Mouse (Mus musculus): ENCODE measurements around the gene Tnfrsf1b. TPM values are rescaled to one million over a fixed set of nuclear protein-coding genes. Genes with fewer than 3 reads are reported as not detected.
A peak's percentile ranks its signal among the peaks of the same experiment; 100 is the strongest.

Gene Tnfrsf1b
- total RNA-seq (2022) = 1 to 10 TPM; 1.4 to 1.8 (median 1.6) TPM

- peak in 1 of 2 experiments; percentile 41 for DNase-seq (ENCODE audit: low spot score in 2 of 2)
Observed at GRCm38 (mm10) chr4:145246173-145247011, at the start of gene Tnfrsf1b. TSS of gene Tnfrsf1b (minus strand) at chr4:145246870.

GRCm38 (mm10) chr4:145295589-145296300 is 49.1 kb upstream of the Tnfrsf1b start:
- peak in 1 of 2 experiments; percentile 13 for DNase-seq (ENCODE audit: low spot score in 2 of 2)

DNA sequence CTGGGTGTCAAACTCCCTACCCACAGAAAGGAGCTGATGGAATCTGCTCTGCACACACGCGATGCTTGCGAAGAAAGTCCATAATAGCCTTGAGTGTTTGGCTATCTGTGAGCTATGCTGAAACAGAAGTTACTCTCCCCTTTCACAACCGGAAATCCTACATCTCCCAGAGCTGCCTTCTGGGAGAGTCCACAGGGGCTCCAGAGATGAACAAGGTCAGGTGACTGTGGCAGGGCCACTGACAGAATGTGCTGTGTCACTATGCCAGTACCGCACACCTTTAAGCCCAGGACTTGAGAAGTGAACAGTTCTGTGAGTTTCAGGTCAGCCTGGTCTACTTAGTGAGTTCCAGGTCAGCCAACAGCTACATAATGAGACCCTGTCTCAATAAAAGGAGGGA is 47.9 kb upstream of the Tnfrsf1b start:
- no peak for DNase-seq (ENCODE audit: low spot score in 2 of 2)

GRCm38 (mm10) chr4:145286369-145287120 is 39.9 kb upstream of the Tnfrsf1b start:
- DNase-seq (ENCODE audit: low spot score in 2 of 2) = peak; percentile 41 to 46

DNA sequence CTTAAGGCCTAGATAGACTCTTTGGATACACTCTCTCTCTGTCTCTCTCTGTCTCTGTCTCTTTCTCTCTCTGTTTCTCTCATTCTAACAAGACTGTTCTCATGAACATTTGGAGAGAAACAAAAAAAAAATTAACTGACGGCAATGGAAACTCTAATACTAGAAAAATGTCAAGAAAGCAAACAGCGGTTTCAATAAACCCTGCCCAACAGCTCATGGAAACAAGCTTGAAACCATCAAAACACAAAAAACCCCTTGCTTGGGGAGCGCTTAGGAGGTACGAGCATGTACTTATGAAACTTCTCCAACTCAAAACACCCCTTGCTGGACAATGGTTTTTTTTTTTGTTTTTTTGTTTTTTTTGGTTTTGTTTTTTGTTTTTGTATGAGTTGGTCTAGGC is 38.0 kb upstream of the Tnfrsf1b start:
- DNase-seq (ENCODE audit: low spot score in 2 of 2) = no peak

- DNase-seq (ENCODE audit: low spot score in 2 of 2) = no peak
Observed at GRCm38 (mm10) chr4:145283441-145283840, 36.8 kb upstream of the Tnfrsf1b start.

DNA sequence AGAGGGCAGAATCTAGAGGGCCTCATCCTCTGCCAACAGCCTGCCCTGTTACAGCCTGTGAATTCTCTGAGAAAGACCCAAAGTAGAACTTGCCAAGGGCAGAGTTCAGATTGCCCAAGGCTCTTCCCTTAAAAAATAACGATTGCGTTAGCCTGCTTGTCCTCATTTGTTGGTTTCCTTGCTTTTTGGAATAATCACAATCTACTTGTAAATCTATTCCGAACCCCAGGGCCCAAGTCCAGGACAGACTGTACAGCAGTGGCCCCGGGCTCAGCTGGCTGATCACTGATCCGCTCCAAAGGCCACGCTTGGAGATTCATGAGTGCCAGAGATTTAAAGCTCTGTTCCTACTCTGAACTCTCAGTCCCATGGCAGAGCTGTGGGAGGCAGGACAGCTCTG is 34.3 kb upstream of the Tnfrsf1b start:
- DNase-seq (ENCODE audit: low spot score in 2 of 2) = peak; percentile 22 to 26

GRCm38 (mm10) chr4:145278724-145279370 is 32.2 kb upstream of the Tnfrsf1b start:
- DNase-seq (ENCODE audit: low spot score in 2 of 2) = no peak

DNA sequence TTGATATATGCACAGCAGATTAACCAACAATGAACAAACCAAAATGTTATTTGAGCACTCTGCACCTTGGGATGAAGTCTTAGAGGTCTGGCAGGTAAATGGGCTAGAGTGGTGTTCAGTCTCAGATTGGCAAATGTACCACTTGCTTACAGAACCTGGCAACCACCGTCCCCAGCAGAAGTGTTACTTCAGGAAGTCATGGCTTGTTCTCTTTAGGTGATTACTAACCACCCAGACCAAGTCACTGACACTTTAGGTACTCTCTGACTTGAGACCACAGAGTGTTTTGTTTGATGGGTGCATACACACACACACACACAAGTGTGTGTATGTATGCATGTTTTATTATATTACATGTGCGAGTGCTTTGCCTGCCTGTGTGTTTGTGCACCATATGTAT is 31.6 kb upstream of the Tnfrsf1b start:
- DNase-seq (ENCODE audit: low spot score in 2 of 2) = no peak

- DNase-seq (ENCODE audit: low spot score in 2 of 2) = no peak
Observed at GRCm38 (mm10) chr4:145276368-145277249, 29.9 kb upstream of the Tnfrsf1b start.

- no peak for DNase-seq (ENCODE audit: low spot score in 2 of 2)
Observed at GRCm38 (mm10) chr4:145274887-145275286, 28.2 kb upstream of the Tnfrsf1b start.

GRCm38 (mm10) chr4:145273923-145274322 is 27.3 kb upstream of the Tnfrsf1b start:
- DNase-seq (ENCODE audit: low spot score in 2 of 2) = no peak

DNA sequence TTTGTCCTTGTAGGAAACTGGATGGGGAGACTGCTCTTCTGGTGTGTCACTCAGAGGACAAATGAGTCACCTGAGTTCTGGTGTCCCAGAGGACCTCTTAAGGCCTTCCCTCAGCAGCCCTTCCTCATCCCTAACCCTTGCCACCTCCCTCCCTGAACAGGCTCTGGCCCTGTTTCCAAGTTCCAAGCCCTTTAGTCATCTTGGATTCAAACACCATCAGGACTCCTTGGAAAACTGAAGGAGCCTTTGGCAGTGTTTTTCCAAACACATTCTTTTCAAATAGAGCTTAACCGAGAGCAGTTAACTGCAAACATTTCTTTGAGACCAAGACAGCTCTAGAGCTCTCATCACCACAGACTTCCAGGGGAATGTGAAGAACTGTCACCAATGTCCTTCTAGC is 26.1 kb upstream of the Tnfrsf1b start:
- peak; percentile 32 to 39 for DNase-seq (ENCODE audit: low spot score in 2 of 2)

DNA sequence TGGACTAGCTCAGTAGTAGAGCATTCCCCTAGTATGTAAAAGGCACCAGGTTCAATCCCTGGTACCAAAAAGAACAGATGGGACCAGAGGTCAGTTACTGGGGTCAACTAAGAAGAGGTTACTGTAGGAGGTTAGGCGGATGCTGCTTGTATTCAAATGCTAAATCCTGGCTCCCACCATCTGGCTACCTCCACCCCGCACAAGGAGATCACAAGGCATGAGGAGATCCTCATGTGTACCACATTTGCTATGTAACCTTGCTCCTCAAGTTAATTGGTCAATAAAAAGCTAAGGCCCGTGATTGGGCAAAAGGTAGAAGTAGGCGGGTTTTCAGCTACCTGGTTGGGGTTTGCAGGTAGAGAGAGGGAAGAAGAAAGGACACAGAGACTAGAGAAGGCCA is 25.0 kb upstream of the Tnfrsf1b start:
- no peak for DNase-seq (ENCODE audit: low spot score in 2 of 2)

DNA sequence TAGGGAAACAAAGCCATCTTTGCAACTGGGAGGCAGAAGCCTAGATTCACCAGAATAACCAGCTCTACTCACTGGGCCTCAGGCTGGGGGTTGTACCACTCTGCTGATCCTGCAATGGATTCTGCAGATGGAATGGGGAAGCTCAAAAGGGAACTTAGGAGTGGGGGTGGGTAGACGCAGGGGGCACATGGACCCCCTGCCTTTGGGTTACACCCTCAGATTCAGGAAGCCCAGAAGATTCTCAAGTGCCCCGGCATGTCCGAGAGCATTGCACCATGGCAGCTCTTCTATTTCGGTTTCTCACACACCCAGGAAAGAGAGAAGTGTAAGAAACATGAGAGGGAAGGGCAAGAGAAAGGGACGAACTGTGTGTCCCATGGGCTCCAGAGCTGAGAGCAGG is 23.5 kb upstream of the Tnfrsf1b start:
- no peak for DNase-seq (ENCODE audit: low spot score in 2 of 2)

GRCm38 (mm10) chr4:145267631-145268110 is 21.0 kb upstream of the Tnfrsf1b start:
- DNase-seq (ENCODE audit: low spot score in 2 of 2) = no peak

DNA sequence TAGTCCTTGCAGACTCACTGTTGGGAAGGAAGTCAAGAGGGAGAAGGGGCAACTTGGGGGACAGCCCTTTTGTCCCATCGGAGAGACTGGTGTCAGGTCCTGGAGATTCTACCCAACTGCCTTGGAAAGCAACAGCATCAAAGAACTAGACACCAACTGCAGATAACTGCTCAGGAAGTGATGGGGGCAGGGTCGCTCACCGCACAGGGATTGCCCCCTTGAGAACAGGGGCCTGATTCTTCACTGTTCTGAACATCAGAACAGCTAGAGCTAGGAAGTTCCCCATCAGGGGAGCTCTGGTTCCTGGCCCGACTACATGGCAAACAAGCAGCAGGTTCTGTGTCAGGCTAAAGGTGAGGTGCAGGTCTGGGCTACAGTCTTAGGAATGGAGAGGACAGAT is 19.8 kb upstream of the Tnfrsf1b start:
- no peak for DNase-seq (ENCODE audit: low spot score in 2 of 2)

DNA sequence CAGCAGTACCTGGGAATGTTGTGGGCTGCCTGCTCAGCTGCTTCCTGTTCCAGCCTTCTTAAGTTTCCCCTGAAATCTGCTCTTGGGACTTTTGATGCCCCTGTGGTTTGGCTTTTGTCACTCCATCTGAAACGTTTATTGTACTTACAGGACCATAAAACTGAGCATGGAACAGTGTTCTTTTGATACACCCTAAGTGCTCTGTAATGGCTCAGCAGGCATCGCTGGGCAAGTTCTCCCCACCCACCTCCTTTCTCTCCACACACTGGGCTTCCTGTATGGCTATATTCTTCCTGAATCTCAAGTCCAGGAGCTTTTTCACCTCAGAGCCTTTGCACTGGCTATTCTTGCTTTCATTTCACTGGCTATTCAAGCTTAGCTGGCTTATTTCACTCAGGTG is 18.1 kb upstream of the Tnfrsf1b start:
- DNase-seq (ENCODE audit: low spot score in 2 of 2) = no peak

DNA sequence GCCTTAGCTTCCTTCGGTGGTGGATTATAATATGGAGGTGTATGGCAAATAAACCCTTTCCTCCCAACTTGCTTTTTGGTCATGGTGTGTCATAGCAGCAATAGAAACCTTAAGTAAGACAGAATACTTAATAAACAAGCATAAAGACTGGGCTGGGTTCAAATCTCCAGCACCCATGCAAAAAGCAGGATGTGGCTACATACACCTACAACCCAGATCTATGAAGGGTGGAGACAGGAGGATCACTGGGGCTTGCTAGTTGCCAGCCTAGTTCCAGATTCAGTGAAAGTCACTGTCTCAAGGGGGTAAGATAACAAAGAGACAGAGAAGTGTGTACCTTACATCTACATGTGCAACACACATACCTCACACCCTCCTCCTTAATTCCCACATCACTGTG is 16.9 kb upstream of the Tnfrsf1b start:
- no peak for DNase-seq (ENCODE audit: low spot score in 2 of 2)

DNA sequence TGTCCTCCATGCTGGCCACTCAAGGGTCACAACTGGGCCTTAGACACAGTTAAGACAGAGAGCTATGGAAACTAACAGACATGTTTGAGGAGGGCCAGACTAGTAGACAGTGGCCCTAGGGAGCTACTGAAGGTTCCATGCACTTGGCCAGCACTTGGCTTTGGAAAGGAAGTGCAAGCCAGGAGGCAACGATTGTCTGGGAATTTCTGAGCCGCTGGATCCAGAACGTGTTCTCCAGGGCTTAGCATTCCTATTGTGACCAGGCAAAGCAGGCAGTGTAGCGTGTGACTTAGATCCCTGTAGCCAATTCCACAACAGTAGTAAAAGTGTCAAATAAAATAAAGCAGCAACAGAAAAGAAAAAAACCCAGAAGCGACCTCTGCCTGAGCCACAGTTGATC is 14.1 kb upstream of the Tnfrsf1b start:
- no peak for DNase-seq (ENCODE audit: low spot score in 2 of 2)
